Mouse (Mus musculus): ENCODE data around the gene Zfp935.
A peak's percentile ranks its signal among the peaks of the same experiment; 100 is the strongest.
"Not testable (repeated sequence)": the region's sequence is repeated elsewhere in the genome, so short reads cannot be mapped to it uniquely, and the experiment has no call there.

The Zfp935 gene

DNA sequence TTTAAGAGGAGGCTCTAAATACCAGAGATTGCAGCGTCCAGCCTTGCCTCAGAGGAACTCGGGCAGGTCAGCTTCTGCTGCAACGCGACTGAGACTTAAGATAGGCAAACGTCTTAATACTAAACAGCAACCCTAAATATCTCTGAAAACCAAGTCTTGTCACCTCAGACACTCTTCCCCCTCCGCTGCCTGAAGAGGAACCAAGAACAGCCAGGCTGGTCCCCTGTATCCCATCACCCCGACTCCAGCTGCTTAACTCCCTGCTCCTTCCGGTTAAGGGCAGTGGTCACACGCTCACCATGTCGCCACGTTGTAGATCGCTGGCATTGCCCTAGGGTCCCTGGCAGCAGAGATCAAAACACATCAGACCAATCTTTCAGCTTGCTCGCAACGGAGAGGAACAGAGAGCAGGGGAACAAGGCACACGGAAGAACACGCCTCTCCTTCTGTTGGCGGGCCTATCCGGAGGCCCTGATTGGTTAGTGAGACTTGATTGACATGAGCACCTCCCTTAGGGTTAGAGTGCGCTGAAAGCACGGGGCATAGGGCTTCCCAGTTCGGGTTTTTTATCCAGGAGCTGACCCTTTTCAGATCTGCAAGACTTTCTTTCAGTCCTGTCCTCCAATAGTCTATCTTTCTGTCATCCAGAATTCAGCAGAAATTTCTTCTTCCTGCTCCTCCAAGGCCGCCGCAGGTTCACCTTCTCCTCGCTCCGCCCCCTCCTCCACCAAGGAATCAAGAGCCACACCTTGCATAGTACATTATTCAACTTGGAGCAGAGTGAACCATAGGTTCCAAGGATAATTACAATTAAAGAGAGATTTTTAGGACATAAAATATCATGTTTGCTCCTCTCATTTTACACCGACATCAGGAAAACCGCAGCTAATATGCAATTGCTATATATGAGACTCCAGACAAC, at the start of gene Zfp935:
Gene Zfp935, minus strand, starts transcription at position 323 of the 922 bp plus-strand sequence.
- DNase-seq, result peak; percentile 80

DNA sequence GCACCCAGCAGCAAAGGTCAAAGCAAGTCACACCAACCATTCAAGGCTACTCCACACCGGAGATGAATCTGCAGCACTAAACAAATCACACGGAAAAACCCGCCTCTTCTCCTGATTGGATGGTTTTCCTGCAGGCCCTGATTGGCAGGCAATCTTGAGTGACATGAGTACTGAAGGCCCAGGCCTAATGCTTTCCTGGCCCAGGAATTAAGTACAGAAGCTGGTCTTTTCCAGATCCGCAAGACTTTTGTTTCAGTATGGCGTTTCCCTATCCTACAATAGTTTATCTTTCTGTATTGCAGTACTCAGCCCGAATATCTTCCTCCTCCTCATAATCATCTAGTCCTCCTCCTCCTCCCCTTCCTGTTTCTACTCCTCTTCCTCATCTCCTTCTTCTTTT, 12.8 kb upstream of the Zfp935 start, which contains the start of gene Zfp934:
Gene Zfp934, minus strand, starts transcription at position 101 of the 400 bp plus-strand sequence.
- DNase-seq, result not testable (repeated sequence)

DNA sequence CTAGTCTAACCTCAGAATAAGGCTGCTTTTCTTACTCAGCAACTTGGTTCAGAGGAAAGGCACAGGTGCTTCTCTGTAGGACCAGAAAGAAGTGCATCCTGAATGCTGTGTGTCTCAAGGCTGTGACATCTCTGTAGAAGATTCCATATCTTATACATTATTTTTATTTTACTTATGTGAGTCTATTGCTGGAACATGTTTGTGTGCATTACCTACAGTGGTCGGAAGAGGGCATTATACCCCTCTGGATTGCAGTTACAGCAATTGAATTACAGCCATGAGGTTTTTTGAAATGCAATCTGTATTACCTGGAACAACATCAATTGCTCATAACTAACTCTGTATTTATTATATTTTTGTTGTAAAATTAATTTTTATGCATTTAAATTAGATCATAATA, 3.4 kb upstream of the Zfp935 start:
- not testable (repeated sequence) for DNase-seq

DNA sequence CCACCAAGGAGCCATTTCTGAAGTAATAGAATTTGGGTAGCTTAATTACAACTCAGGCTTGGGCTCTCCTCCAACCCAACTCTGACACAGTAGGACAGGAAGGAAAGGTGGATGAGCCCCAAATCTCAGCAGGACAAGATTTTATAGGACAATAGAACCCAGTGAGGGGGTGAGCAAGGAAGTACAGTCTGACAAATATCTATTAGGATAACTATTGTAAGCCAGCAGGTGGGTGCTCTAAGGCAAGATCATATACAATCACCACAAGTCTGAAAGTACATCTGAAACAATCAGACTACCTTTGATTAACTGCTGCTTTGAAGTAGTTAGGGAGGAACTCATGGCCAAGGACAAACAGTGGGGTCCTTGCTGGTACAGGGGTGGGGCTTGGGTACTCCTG, 28.2 kb downstream of the Zfp935 start:
- not testable (repeated sequence) for DNase-seq

DNA sequence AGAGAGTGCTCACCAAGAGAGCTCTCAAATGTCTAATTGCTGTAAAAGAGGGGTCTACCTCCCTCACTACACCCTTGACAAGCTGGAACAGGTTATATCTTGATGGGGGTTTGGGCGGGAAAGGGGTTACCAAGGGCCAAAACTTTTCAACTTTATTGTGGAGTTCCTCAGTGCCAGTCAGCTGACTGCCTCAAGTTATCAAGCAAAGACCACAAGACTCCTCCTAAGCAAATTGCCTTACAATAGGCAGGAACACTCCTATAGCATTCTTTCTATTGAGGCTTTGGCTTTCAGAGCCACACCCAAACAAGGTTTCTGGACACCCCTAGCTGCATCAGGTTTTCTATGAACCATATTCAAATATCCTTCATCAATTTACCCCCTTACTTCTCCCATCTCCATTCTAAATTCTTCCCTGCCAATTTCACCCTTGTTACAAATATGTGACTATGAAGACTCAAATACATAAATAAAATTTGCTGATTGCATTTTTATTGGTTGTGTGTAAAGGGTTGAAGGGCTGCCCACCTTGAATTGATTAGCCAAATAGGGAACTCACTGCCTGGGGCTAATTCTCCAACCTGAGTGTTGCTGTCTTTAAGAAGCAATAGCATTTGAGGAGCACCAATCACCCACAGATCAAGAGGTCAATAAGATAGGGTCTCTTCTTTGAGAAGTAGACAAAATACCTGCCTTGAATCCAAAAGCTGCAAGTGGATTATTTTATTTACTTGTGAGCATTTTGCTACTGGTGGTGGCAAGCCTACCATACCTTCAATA, 47.5 kb downstream of the Zfp935 start:
- not testable (repeated sequence) for DNase-seq

DNA sequence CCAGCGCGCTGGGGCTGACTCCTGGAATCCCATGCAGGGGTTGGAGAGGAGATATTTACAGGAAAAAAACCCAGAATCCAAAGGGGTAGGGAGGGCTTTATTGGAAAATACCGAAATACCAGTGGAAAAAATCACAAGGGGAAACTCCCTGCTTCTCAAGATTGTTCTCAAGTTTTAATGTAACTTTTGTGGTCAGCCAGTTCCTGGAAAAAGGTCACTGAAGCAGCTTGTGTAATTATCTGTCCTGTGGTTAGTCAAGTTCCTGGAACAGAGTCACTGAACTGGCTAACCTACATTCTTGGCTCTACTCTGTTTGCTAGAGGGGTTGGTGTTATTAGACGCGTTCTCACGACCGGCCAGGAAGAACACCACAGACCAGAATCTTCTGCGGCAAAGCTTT, 85.7 kb downstream of the Zfp935 start:
- not testable (repeated sequence) for DNase-seq

DNA sequence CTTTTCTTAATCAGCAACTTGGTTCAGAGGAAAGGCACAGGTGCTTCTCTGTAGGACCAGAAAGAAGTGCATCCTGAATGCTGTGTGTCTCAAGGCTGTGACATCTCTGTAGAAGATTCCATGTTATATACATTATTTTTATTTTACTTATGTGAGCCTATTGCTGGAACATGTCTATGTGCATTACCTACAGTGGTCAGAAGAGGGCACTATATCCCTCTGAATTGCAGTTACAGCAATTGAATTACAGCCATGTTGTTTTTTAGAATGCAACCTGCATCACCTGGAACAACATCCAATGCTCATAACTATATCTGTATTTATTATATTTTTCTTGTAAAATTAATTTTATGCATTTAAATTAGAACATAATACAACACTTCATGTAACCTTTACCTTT, 88.4 kb downstream of the Zfp935 start:
- not testable (repeated sequence) for DNase-seq

DNA sequence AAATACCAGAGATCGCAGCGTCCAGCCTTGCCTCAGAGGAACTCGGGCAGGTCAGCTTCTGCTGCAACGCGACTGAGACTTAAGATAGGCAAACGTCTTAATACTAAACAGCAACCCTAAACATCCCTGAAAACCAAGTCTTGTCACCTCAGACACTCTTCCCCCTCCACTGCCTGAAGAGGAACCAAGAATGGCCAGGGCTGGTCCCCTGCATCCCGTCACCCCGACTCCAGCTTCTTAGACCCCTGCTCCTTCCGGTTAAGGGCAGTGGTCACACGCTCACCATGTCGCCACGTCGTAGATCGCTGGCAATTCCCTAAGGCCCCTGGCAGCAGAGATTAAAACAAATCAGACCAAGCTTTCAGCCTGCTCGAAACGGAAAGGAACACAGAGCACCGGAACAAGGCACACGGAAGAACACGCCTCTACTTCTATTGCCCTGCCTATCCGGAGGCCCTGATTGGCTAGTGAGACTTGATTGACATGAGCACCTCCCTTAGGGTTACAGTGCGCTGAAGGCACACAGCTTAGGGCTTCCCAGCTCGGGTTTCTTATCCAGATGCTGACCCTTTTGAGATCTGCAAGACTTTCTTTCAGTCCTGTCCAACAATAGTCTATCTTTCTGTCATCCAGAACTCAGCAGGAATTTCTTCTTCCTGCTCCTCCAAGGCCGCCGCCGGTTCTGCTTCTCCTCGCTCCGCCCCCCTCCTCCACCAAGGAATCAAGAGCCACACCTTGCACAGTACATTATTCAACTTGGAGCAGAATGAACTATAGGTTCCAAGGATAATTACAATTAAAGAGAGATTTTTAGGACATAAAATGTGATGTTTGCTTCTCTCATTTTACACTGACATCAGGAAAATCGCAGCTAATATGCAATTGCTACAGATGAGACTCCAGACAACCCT, 91.6 kb downstream of the Zfp935 start, which contains the start of gene Gm49359:
Gene Gm49359, minus strand, starts transcription at position 409 of the 911 bp plus-strand sequence.
- peak; percentile 91 for DNase-seq
